Mouse (Mus musculus) frontal cortex, adult (tissue): ENCODE measurements around the gene Ntsr1.

Experiments used
- ATAC-seq: cut with Nextera tagmentation; 2 replicates; pipeline ENCODE4 v1.9.2; 2017; ENCODE audit warnings: mild to moderate bottlenecking, moderate library complexity, mixed read lengths; ENCODE audit not compliant: low TSS enrichment

Gene Ntsr1

GRCm38 (mm10) chr2:180499741-180500140 lies at the start of gene Ntsr1:
Gene Ntsr1, plus strand, starts transcription at chr2:180499976.
- ATAC-seq: peak; percentile 72

DNA sequence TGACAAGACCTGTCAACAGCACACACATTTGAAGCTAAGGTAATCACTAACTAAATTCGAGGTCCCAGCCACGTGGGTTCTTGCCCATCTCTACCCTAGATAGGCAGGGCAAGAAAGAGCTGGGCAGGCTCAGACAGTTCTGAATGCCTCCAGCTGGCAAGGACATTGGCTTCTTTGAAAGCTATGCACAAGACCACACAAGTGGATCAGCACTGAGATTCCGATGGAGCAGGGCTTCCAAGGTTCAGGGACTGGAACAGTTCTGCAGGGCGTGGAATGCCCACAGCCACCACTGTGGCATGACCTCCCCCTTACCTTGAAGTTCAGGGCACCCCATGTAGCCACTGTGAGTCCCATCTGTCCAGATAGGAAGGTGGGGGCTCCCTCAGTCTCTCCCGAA lies 49.2 kb upstream of the Ntsr1 start:
- ATAC-seq: no peak

GRCm38 (mm10) chr2:180455723-180456698 lies 43.8 kb upstream of the Ntsr1 start, which contains the start of gene Slco4a1:
Gene Slco4a1, plus strand, starts transcription at chr2:180456245.
- ATAC-seq: peak; percentile 83

- ATAC-seq: no peak; the same call in none of the 2 replicates
Measured at GRCm38 (mm10) chr2:180456705-180457104, 43.1 kb upstream of the Ntsr1 start.

DNA sequence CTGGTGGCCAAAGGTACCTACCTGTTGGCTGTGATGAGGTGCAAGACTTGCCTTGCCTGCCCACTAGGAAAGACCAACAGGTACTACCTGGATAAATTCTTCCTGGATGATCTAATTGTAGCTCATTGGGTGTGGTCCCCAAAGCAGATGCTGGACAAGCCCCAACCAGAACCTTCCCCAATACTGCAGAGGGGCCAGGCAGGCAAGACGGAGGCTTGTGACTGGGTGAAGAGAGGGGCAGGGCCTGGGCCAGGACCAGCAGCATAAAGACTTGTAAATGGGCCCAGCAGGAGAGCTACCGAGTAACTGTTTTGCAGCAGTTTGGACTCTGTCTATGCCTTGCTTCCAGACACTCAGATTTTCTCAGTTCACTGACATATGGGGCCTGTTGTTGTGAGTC lies 42.1 kb upstream of the Ntsr1 start:
- ATAC-seq: no peak

- ATAC-seq: no peak
Measured at GRCm38 (mm10) chr2:180459437-180459836, 40.3 kb upstream of the Ntsr1 start.

- ATAC-seq: no peak
Measured at GRCm38 (mm10) chr2:180460801-180461200, 39.0 kb upstream of the Ntsr1 start.

GRCm38 (mm10) chr2:180462593-180462992 lies 37.2 kb upstream of the Ntsr1 start:
- no peak for ATAC-seq

DNA sequence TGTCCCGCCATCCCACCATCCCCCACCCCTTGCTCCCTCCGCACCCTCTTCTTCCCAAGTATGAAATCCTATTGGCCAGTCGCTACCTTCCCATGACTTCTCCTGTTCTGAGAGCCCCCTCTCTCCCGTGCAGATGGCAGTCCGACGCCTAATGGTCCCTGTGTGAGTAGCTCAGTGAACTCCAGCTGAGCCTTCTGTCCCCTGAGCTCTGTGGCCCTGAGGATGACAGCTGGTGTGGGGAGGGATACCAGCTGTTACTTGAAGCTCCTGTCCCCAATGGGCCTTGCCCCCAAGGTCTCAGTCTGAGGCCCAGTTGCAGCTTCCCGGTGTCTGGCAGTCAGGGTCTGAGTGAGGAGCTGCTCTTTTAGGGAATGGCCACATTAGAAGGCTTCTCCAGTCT lies 33.3 kb upstream of the Ntsr1 start:
- no peak for ATAC-seq

DNA sequence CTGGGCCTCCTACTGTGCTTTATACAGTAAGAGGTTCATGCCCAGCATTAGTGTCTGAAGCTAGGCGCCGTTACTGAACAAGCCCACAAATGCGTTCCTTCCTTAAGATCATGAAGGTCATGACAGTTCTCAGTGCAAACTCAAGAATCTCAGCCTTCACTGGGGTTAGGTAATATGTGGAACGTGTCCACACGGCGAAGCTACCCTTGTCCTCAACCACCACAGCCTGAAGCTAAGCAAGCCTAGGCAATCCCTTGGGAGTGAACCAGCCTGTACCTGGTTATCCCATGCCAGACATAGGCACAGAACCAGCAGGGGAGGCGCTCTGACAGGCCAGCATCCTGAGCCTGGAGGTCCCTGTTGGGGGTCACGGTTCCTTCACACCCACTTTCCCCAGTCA lies 30.9 kb upstream of the Ntsr1 start:
- no peak for ATAC-seq

DNA sequence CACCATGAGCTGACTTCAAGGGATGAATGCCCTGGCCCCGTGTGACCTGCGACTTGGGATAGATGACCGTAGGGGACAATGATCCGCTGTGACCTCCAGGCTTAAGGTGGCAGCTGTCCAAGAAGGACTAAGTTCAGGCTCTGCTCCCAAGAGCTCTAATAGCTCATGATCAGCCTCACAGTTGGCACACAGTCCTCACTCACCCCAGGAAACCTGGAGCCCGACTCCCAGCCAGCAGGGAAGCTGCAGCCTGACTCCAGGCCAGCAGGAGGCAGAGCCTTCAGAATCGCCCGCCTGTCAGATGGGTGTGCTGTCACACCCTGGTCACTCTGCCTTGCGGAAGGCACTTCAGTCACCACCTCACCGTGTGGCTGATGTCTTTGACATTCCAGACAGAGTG lies 30.0 kb upstream of the Ntsr1 start:
- no peak for ATAC-seq

DNA sequence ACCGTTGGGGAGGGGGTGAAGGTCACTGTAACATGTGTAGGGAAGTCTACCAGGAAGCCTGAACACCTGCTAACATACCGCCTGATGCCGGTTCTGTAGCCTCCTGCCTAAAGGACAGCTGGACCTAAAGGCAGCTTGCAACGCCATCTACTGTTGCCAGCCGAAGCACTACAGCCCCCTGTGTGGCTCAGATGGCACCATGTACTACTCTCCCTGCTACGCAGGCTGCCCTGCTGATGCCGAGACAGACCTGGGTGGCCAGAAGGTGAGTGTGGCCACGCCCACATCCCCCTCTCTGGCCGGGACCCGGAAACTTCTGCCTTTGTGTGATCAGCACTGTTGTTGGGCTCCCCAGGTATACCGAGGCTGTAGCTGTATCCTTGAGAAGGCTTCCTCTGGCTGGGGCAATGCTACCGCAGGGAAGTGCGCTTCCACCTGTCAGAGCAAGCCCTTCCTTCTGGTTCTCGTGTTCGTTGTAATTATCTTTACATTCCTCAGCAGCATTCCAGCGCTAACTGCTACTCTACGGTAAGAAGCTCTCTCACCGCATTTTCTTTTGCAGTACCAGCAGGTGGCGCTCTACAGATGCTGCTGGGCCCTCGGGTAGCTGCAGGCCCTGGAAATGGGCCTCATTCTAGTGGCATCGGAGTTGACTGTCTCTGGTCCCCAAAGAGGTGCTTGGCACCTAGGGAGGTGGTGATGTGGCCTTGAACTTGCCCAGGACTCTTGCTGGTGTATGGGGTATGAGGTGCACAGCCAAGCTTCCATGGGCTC lies 27.3 kb upstream of the Ntsr1 start:
- ATAC-seq: peak; percentile 69; the same call in 1 of the 2 replicates

- peak; percentile 91 for ATAC-seq
Measured at GRCm38 (mm10) chr2:180473080-180473440, 26.7 kb upstream of the Ntsr1 start.

DNA sequence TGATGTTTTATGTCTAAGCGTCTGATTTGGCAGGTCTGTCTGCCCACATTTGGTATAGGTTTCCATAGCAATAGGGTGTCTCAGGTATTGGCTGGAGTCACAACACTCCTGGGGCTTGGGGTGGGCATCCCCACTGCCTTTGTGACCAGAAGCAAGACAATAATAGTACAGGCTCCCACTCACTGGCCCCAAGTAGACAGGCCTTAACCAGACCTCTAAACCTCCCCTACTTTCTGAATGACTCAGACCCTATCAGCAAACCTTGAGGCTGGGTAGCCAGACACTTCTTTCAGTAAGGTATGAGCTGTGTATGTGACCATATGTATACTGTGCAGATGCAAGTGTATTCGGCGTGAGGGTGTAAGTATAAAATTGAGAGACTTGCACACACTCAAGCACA lies 24.9 kb upstream of the Ntsr1 start:
- no peak for ATAC-seq

- no peak for ATAC-seq
Measured at GRCm38 (mm10) chr2:180482274-180482673, 17.5 kb upstream of the Ntsr1 start.

GRCm38 (mm10) chr2:180484882-180485281 lies 14.9 kb upstream of the Ntsr1 start:
- no peak for ATAC-seq

GRCm38 (mm10) chr2:180485306-180485705 lies 14.5 kb upstream of the Ntsr1 start:
- ATAC-seq: no peak

DNA sequence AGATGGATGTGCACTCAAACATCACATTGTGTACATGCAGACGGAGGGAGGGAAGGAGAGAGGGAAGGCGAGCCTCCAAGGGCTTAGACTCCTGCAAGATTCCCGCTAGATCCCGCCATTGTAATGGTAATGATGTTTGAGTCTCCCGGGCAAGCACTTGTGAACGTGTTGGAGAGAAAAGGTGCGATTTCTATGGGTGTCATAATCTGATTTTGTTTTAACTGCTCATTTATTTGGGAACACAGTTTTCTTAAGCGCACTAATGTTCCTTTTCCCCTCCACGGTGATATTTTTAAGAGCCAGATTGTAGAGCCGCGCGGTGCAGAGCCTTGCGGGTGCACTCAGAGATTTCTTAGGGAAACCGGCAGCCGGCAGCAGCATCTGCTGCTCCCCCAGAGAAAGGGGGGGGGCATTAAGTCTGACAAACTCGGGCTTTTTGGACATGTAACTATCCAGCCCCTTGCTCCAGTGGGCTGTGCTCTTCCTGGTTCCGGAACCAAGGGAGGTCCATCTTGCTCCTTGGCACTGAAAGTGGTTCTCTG lies 11.5 kb upstream of the Ntsr1 start:
- peak; percentile 85 for ATAC-seq

GRCm38 (mm10) chr2:180495906-180496305 lies 3.9 kb upstream of the Ntsr1 start:
- ATAC-seq: peak; percentile 89

DNA sequence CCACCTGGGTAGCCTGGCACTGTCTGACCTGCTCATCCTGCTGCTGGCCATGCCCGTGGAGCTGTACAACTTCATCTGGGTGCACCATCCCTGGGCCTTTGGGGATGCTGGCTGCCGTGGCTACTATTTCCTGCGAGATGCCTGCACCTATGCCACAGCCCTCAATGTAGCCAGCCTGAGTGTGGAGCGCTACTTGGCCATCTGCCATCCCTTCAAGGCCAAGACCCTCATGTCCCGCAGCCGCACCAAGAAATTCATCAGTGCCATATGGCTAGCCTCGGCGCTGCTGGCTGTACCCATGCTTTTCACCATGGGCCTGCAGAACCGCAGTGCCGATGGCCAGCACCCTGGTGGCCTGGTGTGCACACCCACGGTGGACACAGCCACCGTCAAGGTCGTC lies 950 bp downstream of the Ntsr1 start:
- no peak for ATAC-seq

- peak; percentile 39; the same call in 1 of the 2 replicates for ATAC-seq
Measured at GRCm38 (mm10) chr2:180501217-180501967, 1.6 kb downstream of the Ntsr1 start.

DNA sequence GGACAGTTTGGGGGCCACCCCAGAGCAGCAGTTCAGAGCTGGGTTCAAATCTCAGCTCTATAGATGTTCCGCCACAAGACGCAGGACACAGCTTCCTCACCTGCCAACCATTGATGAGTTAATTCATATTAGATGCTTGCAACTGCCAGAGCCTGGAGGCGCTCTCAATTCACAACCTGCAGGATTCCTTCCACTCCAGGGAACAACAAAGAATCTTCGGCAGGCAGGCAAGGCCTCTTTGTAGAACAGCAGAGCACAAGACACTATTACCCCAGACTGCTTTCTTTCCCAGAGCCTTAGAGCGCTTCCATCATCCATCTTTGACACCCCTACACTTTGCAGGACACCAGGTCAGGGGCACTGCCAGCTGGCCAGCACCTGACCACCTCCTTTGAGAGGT lies 6.5 kb downstream of the Ntsr1 start:
- no peak for ATAC-seq
